In genomic region chr2:164950501-164950900, GRCm38 (mm10) we compare ENCODE assay signal across 1 mouse cellular context.
TF ChIP-seq lines count a peak whose summit lies in the region.

No protein-coding gene starts in this region.

TF ChIP-seq in ES-E14, 5 proteins besides CTCF, POLR2A, EP300 and RAD21:
- TF ChIP-seq ZC3H11A (IDR thresholded peaks at IDR 0.05; ENCODE audit: borderline replicate concordance, low read depth, low read length) = no peak
- TF ChIP-seq HCFC1 (IDR thresholded peaks at IDR 0.05; ENCODE audit: borderline replicate concordance, insufficient read depth, low read length) = no peak
TF ChIP-seq in ES-E14: peak in this region for 0.
